Mouse (Mus musculus): ENCODE measurements around the gene Shank3. TPM values are rescaled to one million over a fixed set of nuclear protein-coding genes. Genes with fewer than 3 reads are reported as not detected.

Gene Shank3
- polyA plus RNA-seq, 1 experiment from 2014 or later: 2.4 TPM

GRCm38 (mm10) chr15:89461321-89461720 is 38.1 kb upstream of the Shank3 start:
- no peak overlapping the region for H3K9ac ChIP-seq (replicated peaks; ENCODE audit: low read depth, low read length)
- H3K4me2 ChIP-seq (replicated peaks; ENCODE audit: low read depth, low read length): no peak overlapping the region
- H3K36me3 ChIP-seq (ENCODE audit: control insufficient read depth, insufficient read depth, low read length): no peaks in the 10 kb centered on the region
- 74% methylated on average over 15 of the region's 15 CpGs for WGBS
- no peak for ATAC-seq (ENCODE audit: insufficient number of reproducible peaks, insufficient read depth, low FRiP score, low read depth)
- H3K27me3 ChIP-seq (ENCODE audit: control insufficient read depth, insufficient read depth, low read length): no peaks in the 10 kb centered on the region
- H3K27ac ChIP-seq (ENCODE audit: low read length): no peak overlapping the region
- no peak overlapping the region for H3K4me3 ChIP-seq (ENCODE audit: low read depth, low read length)
- H3K9me3 ChIP-seq (ENCODE audit: control insufficient read depth, low read depth, low read length): no peaks in the 10 kb centered on the region
- H3K4me1 ChIP-seq (ENCODE audit: control insufficient read depth, insufficient read depth, low read length): no peaks in the 10 kb centered on the region

GRCm38 (mm10) chr15:89462176-89462575 is 37.2 kb upstream of the Shank3 start:
- H3K27me3 ChIP-seq (ENCODE audit: control insufficient read depth, insufficient read depth, low read length): no peaks in the 10 kb centered on the region
- H3K27ac ChIP-seq (ENCODE audit: low read length): no peak overlapping the region
- no peak overlapping the region for H3K4me3 ChIP-seq (ENCODE audit: low read depth, low read length)
- H3K9me3 ChIP-seq (ENCODE audit: control insufficient read depth, low read depth, low read length): no peaks in the 10 kb centered on the region
- no peak for ATAC-seq (ENCODE audit: insufficient number of reproducible peaks, insufficient read depth, low FRiP score, low read depth)
- H3K4me2 ChIP-seq (replicated peaks; ENCODE audit: low read depth, low read length): no peak overlapping the region
- no peak overlapping the region for H3K9ac ChIP-seq (replicated peaks; ENCODE audit: low read depth, low read length)
- WGBS: 70% methylated on average over 7 of the region's 7 CpGs
- H3K36me3 ChIP-seq (ENCODE audit: control insufficient read depth, insufficient read depth, low read length): no peaks in the 10 kb centered on the region
- H3K4me1 ChIP-seq (ENCODE audit: control insufficient read depth, insufficient read depth, low read length): no peaks in the 10 kb centered on the region

- 47% methylated on average over 5 of the region's 5 CpGs for WGBS
- H3K4me1 ChIP-seq (ENCODE audit: control insufficient read depth, insufficient read depth, low read length): no peaks in the 10 kb centered on the region
- no peak for ATAC-seq (ENCODE audit: insufficient number of reproducible peaks, insufficient read depth, low FRiP score, low read depth)
Measured at GRCm38 (mm10) chr15:89463334-89464235, 35.8 kb upstream of the Shank3 start.

GRCm38 (mm10) chr15:89465052-89465451 is 34.4 kb upstream of the Shank3 start:
- H3K9me3 ChIP-seq (ENCODE audit: control insufficient read depth, low read depth, low read length): no peaks in the 10 kb centered on the region
- H3K9ac ChIP-seq (replicated peaks; ENCODE audit: low read depth, low read length): no peak overlapping the region
- WGBS: 7% methylated on average over 1 of the region's 1 CpGs

More at GRCm38 (mm10) chr15:89463334-89464235, 35.8 kb upstream of the Shank3 start:
- no peak overlapping the region for H3K4me3 ChIP-seq (ENCODE audit: low read depth, low read length)
- no peak overlapping the region for H3K4me2 ChIP-seq (replicated peaks; ENCODE audit: low read depth, low read length)
- H3K9ac ChIP-seq (replicated peaks; ENCODE audit: low read depth, low read length): no peak overlapping the region
- no peaks in the 10 kb centered on the region for H3K27me3 ChIP-seq (ENCODE audit: control insufficient read depth, insufficient read depth, low read length)
- H3K9me3 ChIP-seq (ENCODE audit: control insufficient read depth, low read depth, low read length): no peaks in the 10 kb centered on the region
- no peak overlapping the region for H3K27ac ChIP-seq (ENCODE audit: low read length)
- no peaks in the 10 kb centered on the region for H3K36me3 ChIP-seq (ENCODE audit: control insufficient read depth, insufficient read depth, low read length)

GRCm38 (mm10) chr15:89468577-89468976 is 30.8 kb upstream of the Shank3 start:
- H3K9ac ChIP-seq (replicated peaks; ENCODE audit: low read depth, low read length): no peak overlapping the region
- 33% methylated on average over 2 of the region's 2 CpGs for WGBS
- no peak for ATAC-seq (ENCODE audit: insufficient number of reproducible peaks, insufficient read depth, low FRiP score, low read depth)
- no peak overlapping the region for H3K4me2 ChIP-seq (replicated peaks; ENCODE audit: low read depth, low read length)
- no peaks in the 10 kb centered on the region for H3K27me3 ChIP-seq (ENCODE audit: control insufficient read depth, insufficient read depth, low read length)
- H3K9me3 ChIP-seq (ENCODE audit: control insufficient read depth, low read depth, low read length): no peaks in the 10 kb centered on the region
- H3K27ac ChIP-seq (ENCODE audit: low read length): no peak overlapping the region
- no peaks in the 10 kb centered on the region for H3K4me1 ChIP-seq (ENCODE audit: control insufficient read depth, insufficient read depth, low read length)
- H3K4me3 ChIP-seq (ENCODE audit: low read depth, low read length): no peak overlapping the region
- no peaks in the 10 kb centered on the region for H3K36me3 ChIP-seq (ENCODE audit: control insufficient read depth, insufficient read depth, low read length)

More at GRCm38 (mm10) chr15:89465052-89465451, 34.4 kb upstream of the Shank3 start:
- Histone ChIP-seq H3K4me2 (replicated peaks; ENCODE audit: low read depth, low read length) (no peak overlapping the region), H3K27me3 (ENCODE audit: control insufficient read depth, insufficient read depth, low read length) (no peaks in the 10 kb centered on the region), H3K36me3 (ENCODE audit: control insufficient read depth, insufficient read depth, low read length) (no peaks in the 10 kb centered on the region), H3K27ac (ENCODE audit: low read length) (no peak overlapping the region), H3K4me3 (ENCODE audit: low read depth, low read length) (no peak overlapping the region), H3K4me1 (ENCODE audit: control insufficient read depth, insufficient read depth, low read length) (no peaks in the 10 kb centered on the region)
- no peak for ATAC-seq (ENCODE audit: insufficient number of reproducible peaks, insufficient read depth, low FRiP score, low read depth)

- ATAC-seq (ENCODE audit: insufficient number of reproducible peaks, insufficient read depth, low FRiP score, low read depth): no peak
- H3K27me3 ChIP-seq (ENCODE audit: control insufficient read depth, insufficient read depth, low read length): no peaks in the 10 kb centered on the region
- H3K27ac ChIP-seq (ENCODE audit: low read length): no peak overlapping the region
- no peak overlapping the region for H3K4me3 ChIP-seq (ENCODE audit: low read depth, low read length)
- WGBS: 87% methylated on average over 4 of the region's 4 CpGs
- H3K36me3 ChIP-seq (ENCODE audit: control insufficient read depth, insufficient read depth, low read length): no peaks in the 10 kb centered on the region
- no peak overlapping the region for H3K9ac ChIP-seq (replicated peaks; ENCODE audit: low read depth, low read length)
- H3K9me3 ChIP-seq (ENCODE audit: control insufficient read depth, low read depth, low read length): no peaks in the 10 kb centered on the region
- H3K4me2 ChIP-seq (replicated peaks; ENCODE audit: low read depth, low read length): no peak overlapping the region
- peaks cover 4% of the 10 kb centered on the region for H3K4me1 ChIP-seq (ENCODE audit: control insufficient read depth, insufficient read depth, low read length)
Measured at GRCm38 (mm10) chr15:89471476-89471875, 27.9 kb upstream of the Shank3 start.

- no peak overlapping the region for H3K9ac ChIP-seq (replicated peaks; ENCODE audit: low read depth, low read length)
- peaks cover 4% of the 10 kb centered on the region for H3K4me1 ChIP-seq (ENCODE audit: control insufficient read depth, insufficient read depth, low read length)
- H3K36me3 ChIP-seq (ENCODE audit: control insufficient read depth, insufficient read depth, low read length): no peaks in the 10 kb centered on the region
- no peaks in the 10 kb centered on the region for H3K9me3 ChIP-seq (ENCODE audit: control insufficient read depth, low read depth, low read length)
- no peak overlapping the region for H3K27ac ChIP-seq (ENCODE audit: low read length)
- no peak overlapping the region for H3K4me3 ChIP-seq (ENCODE audit: low read depth, low read length)
- WGBS: 85% methylated on average over 9 of the region's 9 CpGs
- H3K27me3 ChIP-seq (ENCODE audit: control insufficient read depth, insufficient read depth, low read length): no peaks in the 10 kb centered on the region
- no peak for ATAC-seq (ENCODE audit: insufficient number of reproducible peaks, insufficient read depth, low FRiP score, low read depth)
- no peak overlapping the region for H3K4me2 ChIP-seq (replicated peaks; ENCODE audit: low read depth, low read length)
Measured at GRCm38 (mm10) chr15:89473370-89473769, 26.1 kb upstream of the Shank3 start.

GRCm38 (mm10) chr15:89473921-89474320 is 25.5 kb upstream of the Shank3 start:
- peaks cover 4% of the 10 kb centered on the region for H3K4me1 ChIP-seq (ENCODE audit: control insufficient read depth, insufficient read depth, low read length)
- no peak overlapping the region for H3K27ac ChIP-seq (ENCODE audit: low read length)
- H3K4me2 ChIP-seq (replicated peaks; ENCODE audit: low read depth, low read length): no peak overlapping the region
- H3K27me3 ChIP-seq (ENCODE audit: control insufficient read depth, insufficient read depth, low read length): no peaks in the 10 kb centered on the region
- no peak overlapping the region for H3K9ac ChIP-seq (replicated peaks; ENCODE audit: low read depth, low read length)
- H3K4me3 ChIP-seq (ENCODE audit: low read depth, low read length): no peak overlapping the region
- ATAC-seq (ENCODE audit: insufficient number of reproducible peaks, insufficient read depth, low FRiP score, low read depth): no peak
- WGBS: 93% methylated on average over 8 of the region's 8 CpGs
- H3K9me3 ChIP-seq (ENCODE audit: control insufficient read depth, low read depth, low read length): no peaks in the 10 kb centered on the region
- no peaks in the 10 kb centered on the region for H3K36me3 ChIP-seq (ENCODE audit: control insufficient read depth, insufficient read depth, low read length)
